23 mouse cellular contexts compared by ENCODE assay signal in genomic region chr13:32217647-32218046, GRCm38 (mm10).
DNase-seq lines count a peak whose midpoint lies in the region; ATAC-seq lines count a peak whose summit lies in the region.
"Had no signal": no experiment of that assay in that cellular context is flagged by ENCODE, and none has a peak within 500 bp of the region (broad histone marks: within the 10 kb centered on the region; RNA-seq: fewer than 3 reads in every experiment).

No protein-coding gene starts in this region.

- H3K36me3 ChIP-seq in splenic B cell, adult 2 months (ENCODE audit: control insufficient read depth, insufficient read depth, low read length, poor library complexity, severe bottlenecking), result no peaks in the 10 kb centered on the region
- H3K36me3 ChIP-seq: embryonic facial prominence, embryonic 12.5 days; embryonic facial prominence, embryonic 15.5 days; heart, embryonic 10.5 days; heart, embryonic 13.5 days had no signal

- peak; percentile 47 for ATAC-seq in common myeloid progenitor, adult 5-6 weeks (replicated peaks; ENCODE audit: low read depth, poor library complexity, severe bottlenecking)
- peak; percentile 50 for ATAC-seq in megakaryocyte progenitor cell, adult 5-6 weeks (replicated peaks; ENCODE audit: poor library complexity)
- ATAC-seq: activated CD4-positive, CD25-positive, alpha-beta regulatory T cell, adult 4 months; forebrain, embryonic 14.5 days; forebrain, postnatal 0 days; hindbrain, postnatal 0 days; inflammation-experienced regulatory T-cells, adult 6 months had no signal

- peak; percentile 81 for DNase-seq in 416B (ENCODE audit: low read depth)
- DNase-seq in splenic B cell, adult 2 months (ENCODE audit: low read depth, low spot score), result peak; percentile 4
- DNase-seq in right cerebral cortex, postnatal 4 days, result no peak
- no peak for DNase-seq in lung, postnatal 36 days
- DNase-seq: adrenal gland, adult 8-10 months; adrenal gland, postnatal 25 days; cerebellum, adult 18-20 months; cerebellum, adult 9-10 months; cerebellum, postnatal 14 days; forebrain, postnatal 0 days; gastrocnemius, adult 2 months; gastrocnemius, postnatal 14 days; heart, adult 18-20 months had no signal

- H3K27me3 ChIP-seq in splenic B cell, adult 2 months (ENCODE audit: control insufficient read depth, insufficient read depth, low read length, poor library complexity, severe bottlenecking), result no peaks in the 10 kb centered on the region
- H3K27me3 ChIP-seq: embryonic facial prominence, embryonic 12.5 days; embryonic facial prominence, embryonic 15.5 days; heart, embryonic 13.5 days had no signal

Comparison
In these comparisons a context has a peak if more than half of its experiments do, and no peak if none do; other contexts are left out.
1. DNase-seq: peak in 416B (single experiment) and splenic B cell, adult 2 months (single experiment); none in right cerebral cortex, postnatal 4 days (single experiment) and lung, postnatal 36 days (single experiment).